Mouse (Mus musculus) cerebellum, adult 9-11 months (tissue): Measurements from ENCODE around the gene Glra3.

ENCODE experiments used
- DNase-seq: peaks from one replicate; pipeline ENCODE4 v3.0.0; 2022

The Glra3 gene

GRCm38 (mm10) chr8:55939870-55940525 lies at the start of gene Glra3:
Glra3 (plus strand) TSS chr8:55940460.
- peak; percentile 6 for DNase-seq

GRCm38 (mm10) chr8:55906848-55907247 lies 33.4 kb upstream of the Glra3 start, which contains the start of gene Adam29:
Adam29 (minus strand) TSS chr8:55906948.
- DNase-seq: no peak

DNA sequence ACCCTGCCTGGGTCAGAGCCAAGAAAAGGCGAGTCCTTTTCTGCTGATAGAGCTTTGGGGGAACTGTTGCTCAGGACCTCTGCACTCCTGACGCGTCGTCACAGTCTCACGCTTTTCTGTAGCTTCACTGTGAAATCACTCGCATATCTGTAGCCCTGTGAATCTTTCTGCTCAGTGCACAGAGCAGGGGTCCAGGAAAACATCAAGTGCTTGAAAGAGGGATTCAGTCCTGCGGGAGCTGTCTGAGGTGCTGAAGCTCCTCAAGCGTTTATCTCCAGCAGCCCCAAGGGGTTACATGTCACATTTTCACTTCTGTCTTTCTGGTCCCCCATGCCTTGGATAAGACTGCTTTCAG lies 243 bp downstream of the Glra3 start:
- DNase-seq: no peak

DNA sequence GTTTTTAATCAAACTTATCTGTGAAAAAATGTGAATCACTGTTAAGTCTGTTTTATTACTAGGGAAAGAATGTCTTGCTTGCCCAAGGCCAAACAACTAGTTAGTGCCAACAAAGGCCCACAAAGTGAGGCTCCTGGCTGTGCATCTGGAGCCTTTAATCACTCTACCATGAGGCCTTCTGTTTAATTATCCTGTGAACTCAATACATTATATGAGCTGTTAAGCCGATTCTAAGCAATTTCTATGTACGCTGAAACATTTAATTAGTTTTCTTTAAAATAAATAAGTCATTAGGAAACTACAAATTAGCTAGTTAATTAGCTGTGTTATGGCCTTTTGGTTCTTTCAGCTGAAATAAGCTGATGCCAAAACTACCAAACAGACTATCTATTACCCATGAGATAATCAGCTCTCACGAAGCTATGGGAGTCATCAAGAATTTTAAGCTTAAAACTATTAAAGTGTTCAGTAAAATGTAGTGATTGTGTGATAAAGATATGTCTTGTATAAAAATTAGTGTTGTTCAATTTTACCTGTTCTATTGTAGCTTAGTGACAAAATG lies 24.6 kb downstream of the Glra3 start:
- DNase-seq: no peak

- DNase-seq: no peak
Measured at GRCm38 (mm10) chr8:55997859-55998258, 57.6 kb downstream of the Glra3 start.

GRCm38 (mm10) chr8:56054324-56054723 lies 114.1 kb downstream of the Glra3 start:
- DNase-seq: no peak

DNA sequence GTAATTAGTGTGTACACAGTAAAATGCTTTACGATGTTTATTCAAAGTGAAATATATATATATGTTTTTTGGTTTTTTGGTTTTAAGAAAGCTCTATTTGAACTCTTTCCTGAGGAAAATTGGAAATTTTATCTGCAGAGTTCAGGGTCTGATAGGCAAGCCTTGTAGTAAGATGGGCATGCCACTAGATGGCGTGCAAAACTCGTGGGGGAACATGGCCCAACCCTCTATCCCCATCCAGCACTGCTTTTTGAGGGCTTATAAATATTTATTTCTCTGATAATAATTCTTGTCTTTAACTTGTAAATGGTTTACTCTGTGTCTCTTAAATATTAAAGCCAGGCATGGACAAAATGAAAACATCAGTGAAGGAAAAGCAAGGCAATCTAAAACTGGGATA lies 122.8 kb downstream of the Glra3 start:
- DNase-seq: no peak

DNA sequence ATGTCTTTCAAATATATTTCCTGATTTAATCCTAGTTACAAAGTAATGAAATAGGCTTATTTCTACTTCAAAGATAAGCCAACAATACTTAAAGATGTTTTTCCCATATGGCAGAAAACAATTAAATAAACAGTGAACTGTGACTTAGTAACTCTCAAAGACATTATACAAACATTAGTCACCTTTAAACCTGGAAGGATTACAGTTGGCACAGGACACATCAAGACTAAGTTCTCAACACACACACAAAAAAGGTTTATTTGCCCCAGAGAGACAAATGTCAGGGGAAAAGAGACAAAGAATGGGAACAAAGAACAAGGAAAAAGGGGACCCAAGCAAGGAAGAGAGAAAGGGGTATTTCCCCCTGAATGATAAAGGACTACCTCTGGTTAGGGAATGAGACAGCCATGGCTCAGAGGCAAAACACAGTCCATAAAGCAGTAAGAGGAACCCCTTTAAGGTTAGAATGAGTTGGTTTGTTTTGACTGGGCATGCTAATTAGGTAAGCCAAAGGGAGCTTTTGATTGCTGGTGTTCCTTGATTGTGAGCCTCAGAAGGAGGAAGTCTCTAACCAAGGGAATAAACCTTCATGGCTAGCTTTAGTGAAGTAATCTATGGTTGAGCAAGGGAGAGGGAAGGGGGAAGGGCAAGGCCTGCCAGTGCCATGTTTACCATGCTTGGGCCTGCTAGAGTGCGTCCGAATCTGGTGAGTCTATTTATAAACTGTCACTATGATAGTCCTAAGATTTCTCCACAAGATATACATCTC lies 130.4 kb downstream of the Glra3 start:
- DNase-seq: no peak

DNA sequence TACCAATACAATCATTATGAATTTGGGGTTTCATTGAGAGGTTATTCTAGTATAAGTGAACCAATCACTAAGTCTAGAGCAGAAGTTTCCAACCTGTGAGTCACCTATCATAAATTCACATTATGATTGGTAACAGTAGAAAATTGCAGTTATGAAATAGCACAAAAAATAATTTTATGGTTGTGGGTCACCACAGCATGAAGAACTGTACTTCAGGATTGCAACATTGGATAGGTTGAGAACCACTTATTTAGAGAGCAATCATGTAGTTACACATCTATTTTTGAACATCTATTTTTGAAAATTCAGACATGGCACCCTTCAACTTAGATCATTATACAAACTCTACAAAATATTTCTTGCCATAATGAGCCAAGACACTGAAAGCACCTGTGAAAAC lies 143.4 kb downstream of the Glra3 start:
- no peak for DNase-seq

- no peak for DNase-seq
Measured at GRCm38 (mm10) chr8:56094385-56094784, 154.1 kb downstream of the Glra3 start.

GRCm38 (mm10) chr8:56110296-56110695 lies 170.0 kb downstream of the Glra3 start:
- no peak for DNase-seq

DNA sequence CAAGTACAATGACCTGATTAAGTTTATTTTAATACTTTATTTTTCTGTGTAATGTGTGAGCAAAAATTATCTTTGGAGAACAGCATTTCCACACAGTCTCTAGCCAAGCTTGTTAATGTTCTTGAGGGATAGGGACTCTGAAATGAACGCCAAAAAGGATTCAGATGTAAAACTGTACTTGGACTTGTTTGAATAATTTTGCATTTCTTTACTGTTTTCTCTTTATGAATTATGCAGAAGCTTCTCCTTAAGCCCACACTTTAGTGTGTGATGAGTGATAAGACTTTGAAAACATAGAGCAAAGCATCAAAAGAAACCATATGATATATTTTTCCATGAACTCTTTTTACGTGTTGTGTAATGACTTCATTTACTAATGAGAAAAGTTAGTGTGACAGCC lies 189.1 kb downstream of the Glra3 start:
- DNase-seq: no peak

DNA sequence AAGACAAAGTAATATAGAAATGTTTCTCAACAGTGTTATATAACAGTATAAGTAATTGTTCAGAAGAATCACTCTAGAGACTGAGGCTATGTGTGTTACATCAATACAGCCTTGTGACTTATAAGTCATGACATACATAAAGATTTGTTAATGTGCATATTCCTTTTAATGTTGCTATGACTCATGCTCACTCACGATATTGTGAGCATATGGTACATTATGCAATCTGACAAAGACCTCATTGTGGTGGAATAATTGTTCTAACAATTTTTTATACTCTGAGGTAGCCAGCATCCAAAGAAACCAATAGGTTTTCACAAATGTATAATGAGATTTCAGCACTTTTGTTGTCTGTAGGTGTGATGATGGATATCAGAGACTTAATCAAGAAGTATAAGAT lies 210.4 kb downstream of the Glra3 start:
- DNase-seq: no peak

- no peak for DNase-seq
Measured at GRCm38 (mm10) chr8:56151574-56151973, 211.3 kb downstream of the Glra3 start.

GRCm38 (mm10) chr8:56158966-56159365 lies 218.7 kb downstream of the Glra3 start:
- no peak for DNase-seq
